ENCODE assay signal across 22 mouse cellular contexts in the genomic region with DNA sequence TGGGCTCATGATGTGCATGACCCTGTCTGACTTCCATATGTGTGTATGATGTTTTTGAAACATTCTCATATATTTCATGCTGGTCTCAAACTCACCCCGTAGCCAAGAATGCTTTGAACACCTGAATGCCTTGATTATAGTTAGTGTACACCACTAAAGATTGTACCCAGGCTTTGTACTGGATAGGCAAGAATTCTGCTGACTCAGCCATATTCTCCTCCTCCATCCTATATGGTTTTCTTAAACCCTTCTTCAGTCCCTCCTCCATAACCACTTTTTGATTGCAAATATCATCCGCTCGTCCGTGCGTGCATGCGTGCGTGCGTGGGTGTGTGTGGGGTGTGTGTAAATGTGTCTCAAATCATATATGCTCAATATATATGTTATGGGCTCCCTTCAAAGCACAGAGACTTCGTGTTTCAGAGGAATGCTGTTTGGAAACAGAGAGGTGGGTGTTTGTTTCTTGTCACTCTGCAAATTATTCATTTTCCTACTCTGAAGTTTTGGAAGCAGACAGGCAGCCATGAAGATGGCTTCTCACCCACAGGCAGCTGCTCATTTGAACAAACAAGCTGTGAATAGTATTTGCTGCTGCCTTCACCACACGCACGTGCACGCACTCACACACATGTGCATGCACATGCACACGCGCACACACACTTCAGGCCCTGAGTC. TPM values are rescaled to one million over a fixed set of nuclear protein-coding genes. Genes with fewer than 3 reads are reported as not detected.
"Had no signal": no experiment of that assay in that cellular context is flagged by ENCODE, and none has a peak within 500 bp of the region (broad histone marks: within the 10 kb centered on the region; RNA-seq: fewer than 3 reads in every experiment).

No protein-coding gene starts in this region.

- H3K27ac ChIP-seq: left cerebral cortex, adult 2 months; liver, embryonic 13.5 days; midbrain, embryonic 13.5 days; neural tube, embryonic 13.5 days; stomach, postnatal 0 days had no signal

- H3K9ac ChIP-seq: liver, embryonic 13.5 days; lung, embryonic 14.5 days; midbrain, embryonic 13.5 days; neural tube, embryonic 13.5 days had no signal

- H3K27me3 ChIP-seq: liver, embryonic 13.5 days; midbrain, embryonic 13.5 days; neural tube, embryonic 13.5 days had no signal

- H3K4me1 ChIP-seq: midbrain, embryonic 13.5 days had no signal

- ATAC-seq: intestine, embryonic 16.5 days; lung, postnatal 0 days; midbrain, embryonic 13.5 days; midbrain, embryonic 16.5 days had no signal

- DNase-seq: kidney, adult 18-20 months; kidney, adult 9 months; kidney, postnatal 14 days; kidney, postnatal 4 days; layer of hippocampus, postnatal 36 days; liver, embryonic 13.5 days; lung, embryonic 14.5 days; retina, postnatal 1 day; right cerebral cortex, postnatal 4 days; thymus, adult 2 months; thymus, postnatal 14 days; thymus, postnatal 4 days had no signal

- H3K9me3 ChIP-seq: liver, embryonic 13.5 days; midbrain, embryonic 13.5 days; neural tube, embryonic 13.5 days had no signal

- H3K4me2 ChIP-seq: liver, embryonic 13.5 days; lung, embryonic 14.5 days; midbrain, embryonic 13.5 days; neural tube, embryonic 13.5 days had no signal

- H3K4me3 ChIP-seq: left cerebral cortex, adult 2 months; liver, embryonic 13.5 days; midbrain, embryonic 13.5 days; myocyte; neural tube, embryonic 13.5 days had no signal

RNA-seq across cellular contexts. Expression of a gene that starts 7.3 kb away (rescaled TPM):
- total RNA-seq: layer of hippocampus, adult 18-20 months had no signal
- polyA plus RNA-seq: macrophage; thymus, adult 2 months had no signal
